Mouse (Mus musculus): ENCODE measurements around the gene Sema3a.

GRCm38 (mm10) chr5:13413915-13414525 is 288.8 kb downstream of the Sema3a start:
- no peak for TF ChIP-seq HCFC1 (IDR thresholded peaks at IDR 0.05; ENCODE audit: borderline replicate concordance, insufficient read depth, low read length)
- no peak for TF ChIP-seq ZNF384 (IDR thresholded peaks at IDR 0.05; ENCODE audit: low read depth, low read length)
- TF ChIP-seq ZC3H11A (IDR thresholded peaks at IDR 0.05; ENCODE audit: borderline replicate concordance, low read depth, low read length): no peak

Measured in ES-E14 (cell line).